Mouse (Mus musculus) hindbrain, embryonic 14.5 days (tissue): ENCODE measurements around the gene Exosc9. TPM values are rescaled to one million over a fixed set of nuclear protein-coding genes. Genes with fewer than 3 reads are reported as not detected.
"Not testable (repeated sequence)": the region's sequence is repeated elsewhere in the genome, so short reads cannot be mapped to it uniquely, and the experiment has no call there.

Source experiments
- ATAC-seq: fragments of 200-750 bp; cut with Nextera tagmentation; 2 replicates; pipeline ENCODE4 v1.8.0; 2017; ENCODE audit warnings: moderate number of reproducible peaks, mild to moderate bottlenecking, moderate TSS enrichment, moderate library complexity; ENCODE audit not compliant: low FRiP score
- DNase-seq: peaks from one replicate; pipeline ENCODE4 v3.0.0-alpha.2; 2015; ENCODE audit warnings: low spot score
- H3K27ac ChIP-seq: fragments of 300-500 bp; sonication (generic); 2 replicates; pipeline ENCODE4 v1.5.1; 2014; ENCODE audit warnings: mild to moderate bottlenecking, moderate library complexity
- H3K27me3 ChIP-seq: fragments of 300-500 bp; sonication (generic); 2 replicates; pipeline ENCODE4 v1.6.1; 2014; ENCODE audit warnings: mild to moderate bottlenecking, low read length, mixed read lengths; ENCODE audit not compliant: control insufficient read depth, insufficient read depth
- H3K36me3 ChIP-seq: fragments of 300-500 bp; sonication (generic); replicated peaks from 2 replicates; pipeline ENCODE4 v1.6.1; 2014; ENCODE audit not compliant: control insufficient read depth, insufficient read depth
- H3K4me1 ChIP-seq: fragments of 300-500 bp; sonication (generic); replicated peaks from 2 replicates; pipeline ENCODE4 v1.6.1; 2014; ENCODE audit warnings: antibody characterized with exemption, low read length, mixed read lengths; ENCODE audit not compliant: control insufficient read depth, insufficient read depth
- H3K4me2 ChIP-seq: fragments of 300-500 bp; sonication (generic); replicated peaks from 2 replicates; pipeline ENCODE4 v1.6.1; 2014; ENCODE audit warnings: mild to moderate bottlenecking, moderate library complexity
- H3K4me3 ChIP-seq: fragments of 300-500 bp; sonication (generic); replicated peaks from 2 replicates; pipeline ENCODE4 v1.5.1; 2014; ENCODE audit warnings: mild to moderate bottlenecking, low read length
- H3K9ac ChIP-seq: fragments of 300-500 bp; sonication (generic); 2 replicates; pipeline ENCODE4 v1.6.1; 2014
- H3K9me3 ChIP-seq: fragments of 300-500 bp; sonication (generic); 2 replicates; pipeline ENCODE4 v1.6.1; 2016; ENCODE audit warnings: low read length; ENCODE audit not compliant: control insufficient read depth
- WGBS: fragments of 180-500 bp; shearing (Covaris S2); extraction: QIAGEN DNeasy Blood & Tissue Kit; methylation state at CpG from one replicate; pipeline ENCODE4 v1.1.7; 2014; 5-methylcytosine and 5-hydroxymethylcytosine counted together
- polyA plus RNA-seq: library from polyadenylated mRNA; unstranded; fragments of >200 nt; fragmentation: Nextera tagmentation; extraction: Ambion mirVana; gene quantifications from 2 replicates; pipeline ENCODE4 v1.2.1, GENCODE M21; 2014

The Exosc9 gene
- polyA plus RNA-seq, 1 experiment from 2014 or later, result 74.5 TPM

DNA sequence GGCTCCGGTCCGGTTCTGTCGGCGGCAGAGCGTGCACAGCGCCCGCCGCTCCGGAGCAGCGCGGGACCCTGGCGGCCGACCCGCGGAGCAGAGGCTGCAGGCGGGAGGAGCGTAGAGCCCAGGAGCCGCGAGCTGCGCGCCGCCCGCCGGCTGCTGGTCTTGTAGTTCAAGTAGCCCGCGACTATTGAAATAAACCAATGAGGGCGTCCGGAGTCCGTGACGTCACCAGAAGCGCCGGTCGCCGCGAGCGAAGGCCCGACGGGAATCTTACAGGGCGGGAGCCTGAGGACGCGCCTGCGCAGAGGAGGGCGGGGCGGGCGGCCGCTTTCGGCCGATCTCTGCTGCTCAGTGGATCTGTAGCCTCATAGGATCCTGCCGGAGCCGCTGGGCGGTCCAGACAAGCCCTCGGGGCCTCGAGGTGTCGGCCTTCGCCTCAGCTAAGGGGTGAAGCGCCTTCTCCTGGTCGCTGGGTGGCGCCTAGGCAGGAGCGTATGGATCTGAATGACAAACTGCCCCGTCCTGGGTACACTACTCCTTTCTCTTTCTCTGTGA is 19.5 kb downstream of the Exosc9 start, which contains the start of gene Ccna2:
Gene Ccna2 (minus strand): TSS at position 324 of the 552 bp plus-strand sequence.
- Histone ChIP-seq H3K9ac (peak within 1 kb of the TSS; percentile 70), H3K4me1 (peaks cover 7% of the 10 kb centered on the region), H3K27ac (peak within 1 kb of the TSS; percentile 84), H3K4me2 (peak within 1 kb of the TSS; percentile 99), H3K36me3 (peaks cover 36% of the 10 kb centered on the region), H3K4me3 (peak within 1 kb of the TSS; percentile 51), H3K9me3 (no peaks in the 10 kb centered on the region), H3K27me3 (no peaks in the 10 kb centered on the region)
- under 1% methylated on average over 57 of the region's 60 CpGs for WGBS
- DNase-seq, result peak; percentile 96
- peak; percentile 100 for ATAC-seq

DNA sequence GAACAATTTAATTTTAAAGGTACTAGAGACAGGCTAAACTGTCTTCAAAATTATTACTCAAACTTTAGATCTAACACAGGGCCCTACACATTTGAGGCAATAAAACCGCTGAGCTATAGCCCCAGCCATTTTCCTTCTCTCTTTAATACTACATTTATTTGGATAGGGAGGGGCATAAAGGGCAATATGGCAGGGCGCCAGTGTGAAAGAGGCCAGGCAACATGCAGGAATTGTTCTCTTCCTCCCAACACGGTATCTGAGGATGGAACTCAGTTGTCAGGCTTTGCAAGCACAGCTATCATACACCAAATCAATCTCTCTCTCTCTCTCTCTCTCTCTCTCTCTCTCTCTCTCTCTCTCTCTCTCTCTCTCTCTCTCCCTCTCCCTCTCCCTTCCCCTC is 46.4 kb downstream of the Exosc9 start:
- DNase-seq (no peak), ATAC-seq (no peak)
- Histone ChIP-seq H3K27me3 (no peaks in the 10 kb centered on the region), H3K27ac (no peak overlapping the region), H3K9me3 (no peaks in the 10 kb centered on the region), H3K4me1 (no peaks in the 10 kb centered on the region), H3K9ac (no peak overlapping the region), H3K4me2 (no peak overlapping the region), H3K36me3 (peaks cover 33% of the 10 kb centered on the region), H3K4me3 (no peak overlapping the region)
- 84% methylated on average over 3 of the region's 3 CpGs for WGBS

DNA sequence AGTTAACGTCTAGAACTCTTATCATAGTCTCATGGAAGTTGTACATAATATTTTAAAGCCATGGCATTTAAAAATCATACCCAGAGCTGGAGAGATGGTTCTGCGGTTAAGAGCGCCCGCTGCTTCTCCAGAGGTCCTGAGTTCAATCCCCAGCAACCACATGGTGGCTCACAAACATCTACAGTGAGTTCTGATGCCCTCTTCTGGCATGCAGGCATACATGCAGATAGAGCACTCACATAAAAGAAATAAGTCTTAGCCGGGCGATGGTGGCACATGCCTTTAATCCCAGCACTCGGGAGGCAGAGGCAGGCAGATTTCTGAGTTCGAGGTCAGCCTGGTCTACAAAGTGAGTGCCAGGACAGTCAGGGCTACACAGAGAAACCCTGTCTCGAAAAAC is 47.4 kb downstream of the Exosc9 start:
- DNase-seq, result not testable (repeated sequence)
- 93% methylated on average over 9 of the region's 9 CpGs for WGBS

DNA sequence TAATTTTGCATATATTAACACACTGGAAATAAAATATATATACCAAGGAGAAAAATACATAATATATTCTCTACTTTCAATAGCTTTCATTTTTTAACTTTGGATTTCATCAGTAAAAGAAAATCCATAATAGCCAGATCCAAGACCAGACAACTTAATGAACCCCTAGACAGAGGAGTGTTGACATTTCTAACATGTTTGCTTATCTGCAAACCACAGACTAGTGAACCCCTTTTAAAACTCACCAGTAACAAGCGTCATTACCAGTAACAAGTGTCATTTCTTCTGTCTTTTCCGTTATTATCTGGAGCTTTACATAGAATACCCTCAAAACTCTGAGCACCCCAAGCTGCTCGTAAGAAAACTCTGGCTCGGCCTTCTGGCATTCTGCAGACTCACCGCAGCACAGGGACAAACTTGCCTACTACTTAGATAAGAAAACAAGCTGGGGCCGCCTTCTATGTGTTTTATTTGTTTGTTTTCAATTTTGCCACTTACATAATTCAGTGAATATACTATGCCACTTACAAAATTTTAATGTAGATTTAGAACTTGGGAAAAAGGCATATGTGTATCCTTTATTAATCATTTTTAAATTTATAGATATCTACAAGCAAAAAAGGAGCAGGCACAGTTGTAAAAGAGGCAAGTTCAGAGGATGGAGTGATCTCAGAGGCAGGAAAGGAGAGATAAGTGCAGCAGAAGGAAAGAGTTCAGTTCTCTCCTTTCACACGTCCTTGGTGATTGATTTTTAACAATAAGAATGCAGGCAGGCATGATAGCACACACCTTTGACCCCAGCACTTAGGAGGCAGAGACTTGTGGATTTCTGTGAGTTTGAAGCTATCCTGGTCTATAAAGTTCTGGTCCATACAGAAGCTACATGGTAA is 53.7 kb downstream of the Exosc9 start:
- no peak for ATAC-seq
- Histone ChIP-seq H3K36me3 (peaks cover 36% of the 10 kb centered on the region), H3K27ac (no peak overlapping the region), H3K9ac (no peak overlapping the region), H3K27me3 (no peaks in the 10 kb centered on the region), H3K4me1 (no peaks in the 10 kb centered on the region), H3K9me3 (no peaks in the 10 kb centered on the region), H3K4me3 (no peak overlapping the region), H3K4me2 (no peak overlapping the region)
- WGBS, result 81% methylated on average over 7 of the region's 7 CpGs
- no peak for DNase-seq

More for the DNA sequence above, 47.4 kb downstream of the Exosc9 start:
- not testable (repeated sequence) for H3K27me3 ChIP-seq, H3K4me1 ChIP-seq, ATAC-seq, H3K27ac ChIP-seq, H3K4me3 ChIP-seq, H3K9me3 ChIP-seq, H3K4me2 ChIP-seq, H3K9ac ChIP-seq
- peaks cover 33% of the 10 kb centered on the region for H3K36me3 ChIP-seq

DNA sequence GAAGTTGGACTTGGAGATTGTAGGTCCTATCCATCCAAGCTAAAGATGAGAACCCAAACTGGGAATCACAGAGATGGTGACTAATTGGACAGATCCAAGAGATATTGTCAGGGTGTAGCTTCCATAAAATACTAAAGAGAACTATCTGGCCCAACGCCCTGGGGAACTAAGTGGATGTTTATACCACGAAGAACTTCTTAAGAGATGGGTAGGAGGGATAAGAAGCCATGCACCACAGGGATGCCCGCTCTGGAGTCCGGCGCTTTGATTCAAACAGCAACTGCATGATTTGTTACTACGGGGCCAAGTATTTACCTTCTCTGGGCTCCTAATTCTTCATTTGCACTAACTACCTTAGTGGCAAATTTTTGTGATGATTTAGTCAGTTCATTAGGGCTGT is 60.3 kb downstream of the Exosc9 start:
- ATAC-seq (no peak), DNase-seq (no peak)
- Histone ChIP-seq H3K36me3 (peaks cover 7% of the 10 kb centered on the region), H3K4me2 (peak overlapping the region; percentile 64), H3K9me3 (no peaks in the 10 kb centered on the region), H3K9ac (peak overlapping the region; percentile 71), H3K27me3 (no peaks in the 10 kb centered on the region), H3K4me3 (peak overlapping the region; percentile 58), H3K4me1 (peaks cover 11% of the 10 kb centered on the region; the same call in 1 of the 2 replicates), H3K27ac (peak overlapping the region; percentile 67)
- 6% methylated on average over 6 of the region's 6 CpGs for WGBS

DNA sequence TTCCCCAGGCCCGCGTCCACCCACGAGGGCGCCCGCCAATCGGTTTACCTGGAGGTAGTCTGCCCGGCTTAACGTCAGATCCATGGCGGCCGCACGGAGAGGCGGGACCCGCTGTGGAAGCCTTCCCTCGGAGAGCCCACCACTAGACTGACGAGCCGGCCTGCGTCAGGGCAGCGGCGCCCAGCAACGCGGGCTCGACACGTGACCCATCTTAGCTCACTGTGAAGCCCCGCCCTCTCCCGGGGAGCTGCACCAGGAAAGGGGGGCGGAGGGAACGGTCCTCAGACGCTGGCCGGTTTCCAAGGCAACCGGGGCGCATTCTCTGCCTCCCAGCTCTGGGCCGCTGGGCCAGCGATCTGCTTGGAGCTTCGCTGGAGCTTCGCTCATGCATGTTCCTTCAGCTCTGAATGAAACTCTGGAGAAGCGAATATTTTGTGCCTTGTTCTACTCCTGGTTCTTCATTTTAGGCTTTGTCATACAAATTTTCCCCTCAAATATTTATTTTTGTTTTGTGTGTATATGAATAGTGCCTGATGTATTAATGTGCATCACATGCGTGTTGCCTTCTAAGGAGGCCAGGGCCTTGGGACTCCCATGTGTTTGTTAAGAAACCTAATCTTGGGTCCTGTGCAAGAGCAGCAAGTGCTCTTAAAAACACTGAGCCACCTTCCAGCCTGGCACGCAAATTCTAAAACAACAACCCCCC is 60.9 kb downstream of the Exosc9 start, which contains the start of gene Bbs7:
Gene Bbs7 (minus strand): TSS at position 276 of the 706 bp plus-strand sequence.
- H3K4me1 ChIP-seq, result peaks cover 11% of the 10 kb centered on the region; the same call in 1 of the 2 replicates
- H3K9ac ChIP-seq, result peak within 1 kb of the TSS; percentile 71
- H3K27ac ChIP-seq, result peak within 1 kb of the TSS; percentile 67
- no peaks in the 10 kb centered on the region for H3K9me3 ChIP-seq
- peak within 1 kb of the TSS; percentile 64 for H3K4me2 ChIP-seq
- peaks cover 7% of the 10 kb centered on the region for H3K36me3 ChIP-seq
- DNase-seq, result peak; percentile 97
- H3K27me3 ChIP-seq, result no peaks in the 10 kb centered on the region
- WGBS, result 4% methylated on average over 36 of the region's 38 CpGs
- ATAC-seq, result peak; percentile 100
- peak within 1 kb of the TSS; percentile 58 for H3K4me3 ChIP-seq

DNA sequence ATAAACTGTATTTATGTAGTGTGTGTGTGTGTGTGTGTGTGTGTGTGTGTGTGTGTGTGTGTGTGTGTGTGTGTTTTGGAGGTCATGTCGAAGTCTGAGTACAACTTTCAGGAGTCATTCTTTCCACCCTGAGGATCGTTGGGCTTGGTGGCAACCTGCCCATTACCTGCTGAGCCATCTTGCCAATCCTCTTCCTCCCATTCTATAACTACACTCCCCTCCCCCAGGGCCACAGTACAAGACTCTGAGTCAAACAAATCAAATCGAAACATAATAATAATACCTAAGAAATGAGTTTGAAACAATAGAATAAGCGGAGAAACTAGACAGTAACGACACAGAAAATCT is 61.5 kb downstream of the Exosc9 start:
- Histone ChIP-seq H3K9me3 (no peaks in the 10 kb centered on the region), H3K4me3 (peak overlapping the region; percentile 58; the same call in 1 of the 2 replicates), H3K9ac (peak overlapping the region; percentile 71; the same call in 1 of the 2 replicates), H3K27ac (no peak overlapping the region), H3K4me2 (peak overlapping the region; percentile 64), H3K4me1 (peaks cover 11% of the 10 kb centered on the region; the same call in 1 of the 2 replicates), H3K36me3 (peaks cover 4% of the 10 kb centered on the region), H3K27me3 (no peaks in the 10 kb centered on the region)
- WGBS, result 67% methylated on average over 5 of the region's 5 CpGs
- ATAC-seq, result no peak
- no peak for DNase-seq
